Mouse (Mus musculus): ENCODE data around the gene Osbpl2. TPM values are rescaled to one million over a fixed set of nuclear protein-coding genes. Genes with fewer than 3 reads are reported as not detected.

Osbpl2 gene
- 3.3 and 4.4 TPM in 2 replicates for polyA plus RNA-seq (2012; rRNA removed)
- 7.9 and 8.4 TPM in 2 replicates for polyA plus RNA-seq (2014; fragmentation: Nextera tagmentation; extraction: Ambion mirVana)

DNA sequence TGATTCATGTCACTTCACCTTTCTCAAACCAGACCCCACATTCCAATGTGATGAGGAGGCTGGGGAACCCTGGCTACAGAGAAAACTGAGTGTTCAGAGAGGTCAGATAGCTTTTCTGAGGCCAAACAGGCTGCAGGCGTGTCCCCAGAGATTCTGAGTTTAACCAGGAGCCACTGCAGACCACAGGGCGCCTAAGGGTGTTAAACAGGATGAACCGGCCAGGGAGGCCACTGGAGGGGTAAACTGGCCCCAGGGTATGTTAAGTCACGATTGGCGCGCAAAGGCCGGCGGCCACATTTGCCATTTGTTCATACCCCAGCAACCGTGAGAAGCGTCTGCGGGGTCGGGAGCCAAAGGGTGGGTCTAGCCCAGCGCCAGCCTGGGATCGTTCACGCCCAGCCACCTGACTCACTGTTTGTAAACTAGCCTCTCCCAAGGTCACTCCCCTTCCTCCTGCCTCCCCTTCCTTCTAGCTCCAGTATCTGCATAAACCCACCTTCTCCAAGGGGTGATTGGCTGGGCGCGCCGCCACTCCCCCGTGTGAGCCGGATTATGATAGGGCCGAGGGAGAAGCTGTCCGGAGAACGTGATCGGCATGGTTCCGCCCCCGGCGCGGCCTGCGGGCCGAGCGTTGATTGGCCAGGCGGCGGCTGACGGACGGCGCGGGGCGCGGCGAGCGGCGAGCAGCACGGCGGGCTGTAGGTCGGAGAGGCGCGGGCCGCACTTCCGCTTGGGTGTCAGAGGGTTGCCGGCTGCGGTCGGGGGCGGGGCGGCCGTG is at the start of gene Osbpl2:
Osbpl2 (plus strand) TSS at position 646 of the 778 bp plus-strand sequence.
- H3K27me3 ChIP-seq (ENCODE audit: control insufficient read depth, insufficient read depth, low read length): peaks cover 3% of the 10 kb centered on the region; the same call in 1 of the 2 replicates
- H3K4me2 ChIP-seq (ENCODE audit: low read depth): peak within 1 kb of the TSS; percentile 98
- peak within 1 kb of the TSS; percentile 88 for H3K9ac ChIP-seq (replicated peaks)
- peak within 1 kb of the TSS; percentile 85 to 87 for H3K4me3 ChIP-seq (ENCODE audit: insufficient read depth in 1 of 2, low read depth in 2 of 2, low read length in 2 of 2)
- no peak for TF ChIP-seq EP300 (IDR thresholded peaks at IDR 0.05; ENCODE audit: low read depth)
- no peak for TF ChIP-seq CTCF (IDR thresholded peaks at IDR 0.05; ENCODE audit: low read depth)
- WGBS (ENCODE audit: insufficient replicate concordance): under 1% methylated on average over 54 of the region's 55 CpGs
- H3K9me3 ChIP-seq (ENCODE audit: control insufficient read depth, low read length): no peaks in the 10 kb centered on the region
- H3K36me3 ChIP-seq (replicated peaks; ENCODE audit: control insufficient read depth, insufficient read depth, low read depth): no peaks in the 10 kb centered on the region
- H3K4me1 ChIP-seq (replicated peaks; ENCODE audit: control insufficient read depth in 2 of 2, insufficient read depth in 2 of 2, low read length in 1 of 2): peaks cover 11% of the 10 kb centered on the region in 2 experiments
- H3K27ac ChIP-seq: peak within 1 kb of the TSS; percentile 50
- peak; percentile 98 for ATAC-seq (ENCODE audit: insufficient read depth)
- peak; percentile 97 to 98 (median 98) for DNase-seq (ENCODE audit: low read depth in 3 of 3, low spot score in 3 of 3)

DNA sequence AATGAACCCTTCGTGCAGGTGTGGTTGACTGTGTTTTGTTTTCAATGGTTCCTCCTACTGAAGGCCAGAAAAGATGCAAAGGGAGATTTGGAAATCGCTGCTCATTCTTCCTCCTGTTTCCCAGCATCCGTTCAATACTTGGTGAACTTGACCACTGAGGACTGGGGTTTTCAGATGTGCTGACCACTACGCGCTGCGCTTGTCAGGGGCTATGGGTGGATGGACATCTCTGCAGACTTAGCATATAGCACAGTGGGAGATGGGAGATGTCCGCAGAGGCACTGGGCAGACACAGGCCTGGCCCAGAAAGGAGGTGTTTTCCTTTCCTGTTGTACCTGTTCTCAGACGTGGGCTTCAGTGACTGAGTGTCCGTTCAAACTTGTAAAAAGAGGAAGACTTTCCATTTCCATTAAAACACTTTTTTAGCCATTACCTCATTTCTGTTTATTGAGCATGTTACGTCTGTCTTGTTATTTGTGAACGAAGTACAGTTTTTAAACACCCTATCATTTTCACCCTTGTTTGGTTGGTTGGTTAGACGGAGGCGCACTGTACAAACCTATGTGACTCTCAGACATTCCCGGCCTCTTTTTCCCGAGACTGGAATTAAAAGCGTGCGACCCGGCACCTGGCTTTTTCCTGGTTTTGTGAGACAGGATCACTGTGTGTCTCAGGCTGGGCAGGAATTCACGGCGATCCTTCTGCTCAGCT is 49.2 kb upstream of the Osbpl2 start:
- Histone ChIP-seq H3K36me3 (replicated peaks; ENCODE audit: control insufficient read depth, insufficient read depth, low read depth) (no peaks in the 10 kb centered on the region), H3K27me3 (ENCODE audit: control insufficient read depth, insufficient read depth, low read length) (no peaks in the 10 kb centered on the region), H3K9me3 (ENCODE audit: control insufficient read depth, low read length) (no peaks in the 10 kb centered on the region), H3K9ac (replicated peaks) (peak overlapping the region; percentile 82), H3K27ac (no peak overlapping the region), H3K4me1 (replicated peaks; ENCODE audit: control insufficient read depth in 2 of 2, insufficient read depth in 2 of 2, low read length in 1 of 2) (peaks cover 3 to 4% of the 10 kb centered on the region in 2 experiments), H3K4me2 (ENCODE audit: low read depth) (peak overlapping the region; percentile 76), H3K4me3 (ENCODE audit: insufficient read depth in 1 of 2, low read depth in 2 of 2, low read length in 2 of 2) (peak overlapping the region; percentile 78 to 90)
- WGBS (ENCODE audit: insufficient replicate concordance): 28% methylated on average over 20 of the region's 20 CpGs
- DNase-seq (ENCODE audit: low read depth in 3 of 3, low spot score in 3 of 3): no peak
- no peak for TF ChIP-seq CTCF (IDR thresholded peaks at IDR 0.05; ENCODE audit: low read depth)
- TF ChIP-seq EP300 (IDR thresholded peaks at IDR 0.05; ENCODE audit: low read depth): no peak
- peak; percentile 61 for ATAC-seq (ENCODE audit: insufficient read depth)

DNA sequence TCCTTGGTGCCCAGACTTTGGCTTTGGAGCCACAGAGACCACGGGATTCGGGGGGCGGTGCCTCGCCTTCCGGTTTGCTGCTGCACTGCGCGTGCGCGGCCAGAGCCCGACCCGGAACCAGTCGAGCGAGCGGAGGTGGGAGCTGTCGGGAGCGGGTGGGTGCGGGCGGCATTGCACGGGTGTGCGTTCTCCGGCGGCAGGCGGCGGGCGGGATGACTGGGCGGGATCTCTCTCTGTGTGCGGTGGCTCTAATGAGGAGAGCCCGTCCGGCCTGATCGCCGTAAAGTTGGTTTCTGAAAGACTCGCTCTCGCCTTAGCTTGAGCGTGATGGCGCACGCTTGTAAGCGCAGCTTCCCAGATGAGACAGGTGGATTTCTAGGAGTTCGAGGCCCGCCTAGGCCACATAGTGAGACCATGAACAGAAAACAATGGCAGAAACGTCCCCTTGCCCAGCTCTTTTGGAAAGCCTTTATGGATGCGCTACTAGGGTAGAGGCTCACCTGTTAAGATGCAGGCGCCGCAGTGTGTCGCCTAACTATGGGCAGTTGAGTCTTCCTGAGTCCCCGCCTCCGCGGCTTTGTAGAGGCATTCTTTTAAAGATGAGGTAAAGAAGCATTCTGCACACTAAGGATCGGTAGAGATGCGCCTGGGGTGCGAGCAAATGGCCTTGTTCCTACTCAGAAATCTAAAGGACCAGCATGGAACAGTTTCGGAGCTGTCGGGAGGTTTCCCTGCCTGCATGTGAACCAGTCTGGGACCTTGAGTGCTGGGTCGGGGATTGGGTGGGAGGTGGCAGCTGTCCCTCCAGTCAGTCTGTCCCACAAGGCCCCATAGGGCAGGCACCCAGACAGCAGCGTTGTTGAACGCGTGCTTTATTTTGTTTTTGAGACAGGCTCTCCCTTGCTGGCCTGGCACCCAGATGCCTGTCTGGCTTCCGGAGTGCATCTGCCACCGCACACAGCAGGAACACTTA is 48.3 kb upstream of the Osbpl2 start, which contains the start of gene Mtg2:
Mtg2 (plus strand) TSS at position 108 of the 973 bp plus-strand sequence.
- H3K9ac ChIP-seq (replicated peaks): peak within 1 kb of the TSS; percentile 82
- peak within 1 kb of the TSS; percentile 50 for H3K27ac ChIP-seq
- DNase-seq (ENCODE audit: low read depth in 3 of 3, low spot score in 3 of 3): peak; percentile 76 to 82 (median 77)
- H3K4me2 ChIP-seq (ENCODE audit: low read depth): peak within 1 kb of the TSS; percentile 76
- no peaks in the 10 kb centered on the region for H3K27me3 ChIP-seq (ENCODE audit: control insufficient read depth, insufficient read depth, low read length)
- H3K4me1 ChIP-seq (replicated peaks; ENCODE audit: control insufficient read depth in 2 of 2, insufficient read depth in 2 of 2, low read length in 1 of 2): peaks cover 3 to 4% of the 10 kb centered on the region in 2 experiments
- 6% methylated on average over 58 of the region's 58 CpGs for WGBS (ENCODE audit: insufficient replicate concordance)
- no peaks in the 10 kb centered on the region for H3K9me3 ChIP-seq (ENCODE audit: control insufficient read depth, low read length)
- no peaks in the 10 kb centered on the region for H3K36me3 ChIP-seq (replicated peaks; ENCODE audit: control insufficient read depth, insufficient read depth, low read depth)
- ATAC-seq (ENCODE audit: insufficient read depth): peak; percentile 94
- TF ChIP-seq EP300 (IDR thresholded peaks at IDR 0.05; ENCODE audit: low read depth) (no peak), CTCF (IDR thresholded peaks at IDR 0.05; ENCODE audit: low read depth) (peak; percentile 10; the same call in 1 of the 2 replicates)
- H3K4me3 ChIP-seq (ENCODE audit: insufficient read depth in 1 of 2, low read depth in 2 of 2, low read length in 2 of 2): peak within 1 kb of the TSS; percentile 78 to 90

DNA sequence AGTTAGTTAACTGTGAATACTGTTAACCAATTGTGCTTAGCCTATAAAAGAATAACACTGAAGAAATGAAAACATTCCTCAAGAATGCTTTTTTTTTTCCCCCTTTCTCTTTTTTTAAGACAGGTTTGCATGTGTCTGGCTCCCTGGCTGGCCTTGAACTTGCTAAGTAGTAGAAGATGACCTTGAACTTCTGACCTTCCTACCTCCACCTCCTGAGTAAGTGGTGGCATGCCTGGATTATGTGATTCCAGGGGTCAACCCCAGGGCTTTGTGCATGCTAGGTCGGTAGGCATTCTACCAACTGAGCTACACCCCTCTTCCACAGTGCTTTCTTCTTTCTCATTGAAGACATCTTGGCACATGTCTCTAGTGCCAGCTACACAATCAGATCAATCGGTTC is 47.4 kb upstream of the Osbpl2 start:
- no peaks in the 10 kb centered on the region for H3K36me3 ChIP-seq (replicated peaks; ENCODE audit: control insufficient read depth, insufficient read depth, low read depth)
- 74% methylated on average over 2 of the region's 2 CpGs for WGBS (ENCODE audit: insufficient replicate concordance)
- no peak for ATAC-seq (ENCODE audit: insufficient read depth)
- no peak overlapping the region for H3K4me3 ChIP-seq (ENCODE audit: insufficient read depth in 1 of 2, low read depth in 2 of 2, low read length in 2 of 2)
- no peak overlapping the region for H3K27ac ChIP-seq
- no peaks in the 10 kb centered on the region for H3K27me3 ChIP-seq (ENCODE audit: control insufficient read depth, insufficient read depth, low read length)
- TF ChIP-seq EP300 (IDR thresholded peaks at IDR 0.05; ENCODE audit: low read depth): no peak
- TF ChIP-seq CTCF (IDR thresholded peaks at IDR 0.05; ENCODE audit: low read depth): no peak
- no peak overlapping the region; the same call in 1 of the 2 replicates for H3K4me2 ChIP-seq (ENCODE audit: low read depth)
- no peaks in the 10 kb centered on the region for H3K9me3 ChIP-seq (ENCODE audit: control insufficient read depth, low read length)
- no peak for DNase-seq (ENCODE audit: low read depth in 3 of 3, low spot score in 3 of 3)
- H3K4me1 ChIP-seq (replicated peaks; ENCODE audit: control insufficient read depth in 2 of 2, insufficient read depth in 2 of 2, low read length in 1 of 2): peaks cover 3 to 4% of the 10 kb centered on the region in 2 experiments
- H3K9ac ChIP-seq (replicated peaks): no peak overlapping the region; the same call in 1 of the 2 replicates
